Mouse (Mus musculus): ENCODE measurements around the gene Farp1. TPM values are rescaled to one million over a fixed set of nuclear protein-coding genes. Genes with fewer than 3 reads are reported as not detected.
A peak's percentile ranks its signal among the peaks of the same experiment; 100 is the strongest.

Gene Farp1
- polyA plus RNA-seq, 1 experiment from 2014 or later = 33.8 TPM

GRCm38 (mm10) chr14:121025381-121025780 lies 9.6 kb upstream of the Farp1 start:
- no peak overlapping the region for H3K4me3 ChIP-seq (ENCODE audit: low read depth, low read length)
- ATAC-seq (replicated peaks; ENCODE audit: low FRiP score) (no peak), DNase-seq (ENCODE audit: low spot score) (no peak)
- no peaks in the 10 kb centered on the region for H3K36me3 ChIP-seq (ENCODE audit: control insufficient read depth, insufficient read depth, low read length)
- no peak overlapping the region for H3K27ac ChIP-seq (ENCODE audit: low read depth, low read length)
- 82% methylated on average over 8 of the region's 8 CpGs for WGBS
- no peak overlapping the region for H3K4me2 ChIP-seq (ENCODE audit: low read depth, low read length, severe bottlenecking)
- no peaks in the 10 kb centered on the region for H3K4me1 ChIP-seq (replicated peaks; ENCODE audit: control insufficient read depth, insufficient read depth, low read length)
- no peaks in the 10 kb centered on the region for H3K27me3 ChIP-seq (ENCODE audit: control insufficient read depth, insufficient read depth, low read length)
- no peak overlapping the region for H3K9ac ChIP-seq (ENCODE audit: low read length)
- H3K9me3 ChIP-seq (ENCODE audit: control insufficient read depth, low read length) = no peaks in the 10 kb centered on the region

GRCm38 (mm10) chr14:121031396-121031795 lies 3.6 kb upstream of the Farp1 start:
- H3K9ac ChIP-seq (ENCODE audit: low read length) = no peak overlapping the region
- no peak overlapping the region for H3K4me2 ChIP-seq (ENCODE audit: low read depth, low read length, severe bottlenecking)
- H3K27me3 ChIP-seq (ENCODE audit: control insufficient read depth, insufficient read depth, low read length) = peaks cover 11% of the 10 kb centered on the region
- H3K36me3 ChIP-seq (ENCODE audit: control insufficient read depth, insufficient read depth, low read length) = no peaks in the 10 kb centered on the region
- ATAC-seq (replicated peaks; ENCODE audit: low FRiP score) = no peak
- WGBS = 87% methylated on average over 2 of the region's 2 CpGs
- no peak overlapping the region for H3K4me3 ChIP-seq (ENCODE audit: low read depth, low read length)
- peaks cover 6% of the 10 kb centered on the region for H3K4me1 ChIP-seq (replicated peaks; ENCODE audit: control insufficient read depth, insufficient read depth, low read length)
- DNase-seq (ENCODE audit: low spot score) = no peak
- no peaks in the 10 kb centered on the region for H3K9me3 ChIP-seq (ENCODE audit: control insufficient read depth, low read length)
- H3K27ac ChIP-seq (ENCODE audit: low read depth, low read length) = no peak overlapping the region

GRCm38 (mm10) chr14:121034525-121034924 lies 475 bp upstream of the Farp1 start:
- H3K4me1 ChIP-seq (replicated peaks; ENCODE audit: control insufficient read depth, insufficient read depth, low read length) = peaks cover 13% of the 10 kb centered on the region
- DNase-seq (ENCODE audit: low spot score) (no peak), ATAC-seq (replicated peaks; ENCODE audit: low FRiP score) (no peak)
- no peaks in the 10 kb centered on the region for H3K9me3 ChIP-seq (ENCODE audit: control insufficient read depth, low read length)
- WGBS = 18% methylated on average over 10 of the region's 10 CpGs
- peaks cover 11% of the 10 kb centered on the region for H3K27me3 ChIP-seq (ENCODE audit: control insufficient read depth, insufficient read depth, low read length)
- peak overlapping the region; percentile 94 for H3K4me2 ChIP-seq (ENCODE audit: low read depth, low read length, severe bottlenecking)
- no peaks in the 10 kb centered on the region for H3K36me3 ChIP-seq (ENCODE audit: control insufficient read depth, insufficient read depth, low read length)
- no peak overlapping the region; the same call in 1 of the 2 replicates for H3K9ac ChIP-seq (ENCODE audit: low read length)
- H3K27ac ChIP-seq (ENCODE audit: low read depth, low read length) = no peak overlapping the region
- peak overlapping the region; percentile 84 for H3K4me3 ChIP-seq (ENCODE audit: low read depth, low read length)

GRCm38 (mm10) chr14:121035663-121036473 lies 868 bp downstream of the Farp1 start:
- peak; percentile 80 for DNase-seq (ENCODE audit: low spot score)
- ATAC-seq (replicated peaks; ENCODE audit: low FRiP score) = peak; percentile 85
- Histone ChIP-seq H3K4me2 (ENCODE audit: low read depth, low read length, severe bottlenecking) (peak overlapping the region; percentile 94), H3K27ac (ENCODE audit: low read depth, low read length) (peak overlapping the region; percentile 51), H3K27me3 (ENCODE audit: control insufficient read depth, insufficient read depth, low read length) (peaks cover 11% of the 10 kb centered on the region), H3K4me3 (ENCODE audit: low read depth, low read length) (peak overlapping the region; percentile 84), H3K9me3 (ENCODE audit: control insufficient read depth, low read length) (no peaks in the 10 kb centered on the region), H3K9ac (ENCODE audit: low read length) (peak overlapping the region; percentile 94), H3K36me3 (ENCODE audit: control insufficient read depth, insufficient read depth, low read length) (no peaks in the 10 kb centered on the region), H3K4me1 (replicated peaks; ENCODE audit: control insufficient read depth, insufficient read depth, low read length) (peaks cover 13% of the 10 kb centered on the region)
- under 1% methylated on average over 69 of the region's 100 CpGs for WGBS

- no peak for ATAC-seq (replicated peaks; ENCODE audit: low FRiP score)
- Histone ChIP-seq H3K4me2 (ENCODE audit: low read depth, low read length, severe bottlenecking) (peak overlapping the region; percentile 94), H3K4me3 (ENCODE audit: low read depth, low read length) (peak overlapping the region; percentile 84), H3K36me3 (ENCODE audit: control insufficient read depth, insufficient read depth, low read length) (no peaks in the 10 kb centered on the region), H3K27ac (ENCODE audit: low read depth, low read length) (peak overlapping the region; percentile 51; the same call in 1 of the 2 replicates), H3K9ac (ENCODE audit: low read length) (peak overlapping the region; percentile 94), H3K27me3 (ENCODE audit: control insufficient read depth, insufficient read depth, low read length) (peaks cover 11% of the 10 kb centered on the region), H3K4me1 (replicated peaks; ENCODE audit: control insufficient read depth, insufficient read depth, low read length) (peaks cover 13% of the 10 kb centered on the region), H3K9me3 (ENCODE audit: control insufficient read depth, low read length) (no peaks in the 10 kb centered on the region)
- peak; percentile 63 for DNase-seq (ENCODE audit: low spot score)
- WGBS = 3% methylated on average over 19 of the region's 19 CpGs
Observed at GRCm38 (mm10) chr14:121036612-121037221, 1.7 kb downstream of the Farp1 start.

GRCm38 (mm10) chr14:121037276-121037675 lies 2.3 kb downstream of the Farp1 start:
- H3K9me3 ChIP-seq (ENCODE audit: control insufficient read depth, low read length) = no peaks in the 10 kb centered on the region
- no peak for ATAC-seq (replicated peaks; ENCODE audit: low FRiP score)
- peak overlapping the region; percentile 94 for H3K9ac ChIP-seq (ENCODE audit: low read length)

GRCm38 (mm10) chr14:121038676-121039075 lies 3.7 kb downstream of the Farp1 start:
- no peak for DNase-seq (ENCODE audit: low spot score)
- 63% methylated on average over 5 of the region's 5 CpGs for WGBS
- H3K27ac ChIP-seq (ENCODE audit: low read depth, low read length) = no peak overlapping the region
- peaks cover 10% of the 10 kb centered on the region for H3K27me3 ChIP-seq (ENCODE audit: control insufficient read depth, insufficient read depth, low read length)
- H3K4me3 ChIP-seq (ENCODE audit: low read depth, low read length) = no peak overlapping the region
- no peak for ATAC-seq (replicated peaks; ENCODE audit: low FRiP score)
- H3K36me3 ChIP-seq (ENCODE audit: control insufficient read depth, insufficient read depth, low read length) = no peaks in the 10 kb centered on the region
- H3K4me2 ChIP-seq (ENCODE audit: low read depth, low read length, severe bottlenecking) = no peak overlapping the region
- no peak overlapping the region for H3K9ac ChIP-seq (ENCODE audit: low read length)
- no peaks in the 10 kb centered on the region for H3K9me3 ChIP-seq (ENCODE audit: control insufficient read depth, low read length)
- peaks cover 13% of the 10 kb centered on the region for H3K4me1 ChIP-seq (replicated peaks; ENCODE audit: control insufficient read depth, insufficient read depth, low read length)

More at GRCm38 (mm10) chr14:121037276-121037675, 2.3 kb downstream of the Farp1 start:
- Histone ChIP-seq H3K4me2 (ENCODE audit: low read depth, low read length, severe bottlenecking) (peak overlapping the region; percentile 94), H3K4me3 (ENCODE audit: low read depth, low read length) (peak overlapping the region; percentile 84), H3K27ac (ENCODE audit: low read depth, low read length) (no peak overlapping the region), H3K36me3 (ENCODE audit: control insufficient read depth, insufficient read depth, low read length) (no peaks in the 10 kb centered on the region), H3K27me3 (ENCODE audit: control insufficient read depth, insufficient read depth, low read length) (peaks cover 11% of the 10 kb centered on the region), H3K4me1 (replicated peaks; ENCODE audit: control insufficient read depth, insufficient read depth, low read length) (peaks cover 13% of the 10 kb centered on the region)
- WGBS = 70% methylated on average over 7 of the region's 7 CpGs
- no peak for DNase-seq (ENCODE audit: low spot score)

- H3K4me1 ChIP-seq (replicated peaks; ENCODE audit: control insufficient read depth, insufficient read depth, low read length) = no peaks in the 10 kb centered on the region
- H3K36me3 ChIP-seq (ENCODE audit: control insufficient read depth, insufficient read depth, low read length) = no peaks in the 10 kb centered on the region
- ATAC-seq (replicated peaks; ENCODE audit: low FRiP score) (no peak), DNase-seq (ENCODE audit: low spot score) (no peak)
- no peak overlapping the region for H3K9ac ChIP-seq (ENCODE audit: low read length)
- no peak overlapping the region for H3K4me2 ChIP-seq (ENCODE audit: low read depth, low read length, severe bottlenecking)
- H3K27ac ChIP-seq (ENCODE audit: low read depth, low read length) = no peak overlapping the region
- H3K4me3 ChIP-seq (ENCODE audit: low read depth, low read length) = no peak overlapping the region
- WGBS = 81% methylated on average over 3 of the region's 3 CpGs
- no peaks in the 10 kb centered on the region for H3K27me3 ChIP-seq (ENCODE audit: control insufficient read depth, insufficient read depth, low read length)
- H3K9me3 ChIP-seq (ENCODE audit: control insufficient read depth, low read length) = no peaks in the 10 kb centered on the region
Observed at GRCm38 (mm10) chr14:121044145-121044544, 9.1 kb downstream of the Farp1 start.

Data from forebrain, embryonic 11.5 days (tissue).